Mouse (Mus musculus) E14TG2a.4 (cell line): ENCODE results near the gene Ablim1.

ENCODE experiments used
- H3K27me3 ChIP-seq: 2 replicates; pipeline ENCODE4 v1.6.1; 2014; ENCODE audit warnings: low read length, control low read depth; ENCODE audit not compliant: insufficient read depth
- H3K36me3 ChIP-seq: 2 replicates; pipeline ENCODE4 v1.6.1; 2014; ENCODE audit warnings: low read length, control low read depth; ENCODE audit not compliant: insufficient read depth
- H3K4me1 ChIP-seq: replicated peaks from 2 replicates; pipeline ENCODE4 v1.6.1; 2014; ENCODE audit warnings: low read depth, low read length, control low read depth
- H3K4me3 ChIP-seq: replicated peaks from 2 replicates; pipeline ENCODE4 v1.5.1; 2014; ENCODE audit warnings: mild to moderate bottlenecking, low read length
- H3K9me3 ChIP-seq: 2 replicates; pipeline ENCODE4 v1.6.1; 2014; ENCODE audit warnings: low read length, control low read depth
- CTCF ChIP-seq: conservative IDR thresholded peaks from 2 replicates; pipeline ENCODE4 v1.5.1; 2014; ENCODE audit warnings: low read length
- NANOG ChIP-seq: IDR thresholded peaks from 2 replicates; pipeline ENCODE4 v1.6.1; 2014; ENCODE audit warnings: borderline replicate concordance, low read length, mixed read lengths
- POU5F1 ChIP-seq: IDR thresholded peaks from 2 replicates; pipeline ENCODE4 v1.6.1; 2014; ENCODE audit warnings: low read length, borderline replicate concordance

Ablim1 gene

DNA sequence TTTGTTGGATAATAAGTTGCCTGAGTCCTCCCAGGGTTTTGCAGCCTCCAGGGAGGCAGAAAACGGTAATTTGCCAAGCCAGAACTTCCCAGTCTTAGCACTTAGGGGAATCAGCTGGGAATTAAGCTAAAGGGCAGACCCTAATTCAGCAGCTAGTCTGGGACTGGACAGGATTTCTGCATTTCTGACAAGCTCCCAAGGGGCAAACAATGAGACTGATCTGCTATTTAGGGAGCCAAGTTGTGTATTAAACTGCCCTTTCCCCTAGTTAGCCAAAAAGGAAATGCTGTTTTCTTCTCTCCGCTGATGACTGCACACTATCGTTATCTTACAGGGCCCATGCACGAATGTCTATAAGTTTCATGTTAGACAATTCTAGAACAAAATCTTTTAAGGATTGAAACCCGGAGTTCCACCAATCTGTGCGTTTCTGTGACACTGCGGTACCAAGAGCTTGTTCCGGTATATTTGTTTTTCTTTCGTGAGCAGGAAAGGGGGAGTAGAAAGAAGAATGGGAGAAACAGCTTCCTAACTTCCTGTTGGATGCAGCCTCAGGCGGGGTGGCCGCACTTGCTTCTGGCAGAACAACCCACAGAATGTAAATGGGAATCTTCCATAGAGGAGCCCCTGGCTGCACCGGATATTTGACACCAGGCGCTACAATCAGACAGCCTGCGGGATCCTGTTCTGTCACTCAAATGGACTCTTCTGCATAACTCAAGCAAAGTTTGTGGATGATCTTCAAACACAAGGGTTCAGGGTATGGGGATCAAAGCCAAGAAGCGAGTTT is 297.5 kb downstream of the Ablim1 start:
- TF ChIP-seq POU5F1 = no peak
- no peak for TF ChIP-seq CTCF
- no peak for TF ChIP-seq NANOG
- peaks cover 35% of the 10 kb centered on the region for H3K4me1 ChIP-seq
- no peak overlapping the region for H3K4me3 ChIP-seq
- H3K36me3 ChIP-seq = no peaks in the 10 kb centered on the region
- peaks cover 18% of the 10 kb centered on the region for H3K27me3 ChIP-seq
- H3K9me3 ChIP-seq = no peaks in the 10 kb centered on the region

DNA sequence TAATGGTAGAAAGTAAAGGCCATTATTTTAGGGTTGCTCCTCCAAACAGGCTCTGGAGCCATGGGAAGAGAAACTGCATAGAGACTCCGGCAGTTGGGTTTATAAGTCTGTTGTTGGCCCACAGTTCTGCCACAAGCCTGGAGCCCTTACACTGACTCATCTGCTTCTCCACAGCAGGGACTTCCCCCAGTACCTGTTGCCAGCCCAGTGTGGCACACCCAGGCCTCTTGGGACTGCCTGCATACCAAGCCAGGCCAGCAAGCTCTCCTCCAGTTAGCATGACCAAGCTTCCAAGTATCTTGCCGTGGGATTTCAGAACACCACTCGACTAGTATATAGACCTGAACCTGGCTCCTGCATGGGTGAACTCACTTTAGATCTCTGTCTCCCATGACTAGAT is 299.9 kb downstream of the Ablim1 start:
- TF ChIP-seq CTCF = no peak
- TF ChIP-seq NANOG = no peak
- TF ChIP-seq POU5F1 = no peak
- peaks cover 35% of the 10 kb centered on the region for H3K27me3 ChIP-seq
- no peak overlapping the region for H3K4me3 ChIP-seq
- no peaks in the 10 kb centered on the region for H3K36me3 ChIP-seq
- H3K4me1 ChIP-seq = peaks cover 35% of the 10 kb centered on the region
- H3K9me3 ChIP-seq = no peaks in the 10 kb centered on the region

DNA sequence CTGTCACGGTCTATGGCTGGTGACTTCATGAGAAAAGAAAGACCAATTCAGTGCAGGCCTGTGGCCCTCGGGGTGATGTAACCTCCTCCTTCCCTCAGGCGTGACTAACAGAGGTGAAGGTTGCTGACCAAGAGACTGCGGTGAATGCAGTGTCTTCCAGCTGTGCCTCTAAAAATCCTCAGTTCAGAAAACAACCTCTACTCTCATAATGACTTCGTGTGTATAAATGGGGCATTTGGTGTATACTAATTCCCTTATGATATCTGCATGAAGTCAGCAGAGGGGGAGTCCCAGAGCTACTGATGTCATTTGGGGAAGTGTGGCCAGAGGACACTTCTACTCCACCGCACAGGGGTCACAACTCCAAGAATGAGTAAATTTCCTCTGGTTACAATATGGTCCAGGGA is 301.4 kb downstream of the Ablim1 start:
- Histone ChIP-seq H3K4me3 (no peak overlapping the region), H3K36me3 (no peaks in the 10 kb centered on the region), H3K9me3 (no peaks in the 10 kb centered on the region), H3K27me3 (peaks cover 48% of the 10 kb centered on the region), H3K4me1 (peaks cover 49% of the 10 kb centered on the region)
- TF ChIP-seq POU5F1 (no peak), NANOG (no peak), CTCF (no peak)

GRCm38 (mm10) chr19:57012068-57012467 is 302.7 kb downstream of the Ablim1 start:
- TF ChIP-seq NANOG (no peak), POU5F1 (no peak), CTCF (no peak)
- Histone ChIP-seq H3K9me3 (peaks cover 8% of the 10 kb centered on the region), H3K4me3 (no peak overlapping the region), H3K4me1 (peaks cover 46% of the 10 kb centered on the region), H3K36me3 (no peaks in the 10 kb centered on the region), H3K27me3 (peaks cover 52% of the 10 kb centered on the region)

- H3K27me3 ChIP-seq = peaks cover 51% of the 10 kb centered on the region
- TF ChIP-seq CTCF = no peak
- peaks cover 25% of the 10 kb centered on the region for H3K4me1 ChIP-seq
- H3K9me3 ChIP-seq = peaks cover 20% of the 10 kb centered on the region
- H3K4me3 ChIP-seq = no peak overlapping the region
- H3K36me3 ChIP-seq = no peaks in the 10 kb centered on the region
Observed at GRCm38 (mm10) chr19:57010064-57010463, 304.7 kb downstream of the Ablim1 start.

DNA sequence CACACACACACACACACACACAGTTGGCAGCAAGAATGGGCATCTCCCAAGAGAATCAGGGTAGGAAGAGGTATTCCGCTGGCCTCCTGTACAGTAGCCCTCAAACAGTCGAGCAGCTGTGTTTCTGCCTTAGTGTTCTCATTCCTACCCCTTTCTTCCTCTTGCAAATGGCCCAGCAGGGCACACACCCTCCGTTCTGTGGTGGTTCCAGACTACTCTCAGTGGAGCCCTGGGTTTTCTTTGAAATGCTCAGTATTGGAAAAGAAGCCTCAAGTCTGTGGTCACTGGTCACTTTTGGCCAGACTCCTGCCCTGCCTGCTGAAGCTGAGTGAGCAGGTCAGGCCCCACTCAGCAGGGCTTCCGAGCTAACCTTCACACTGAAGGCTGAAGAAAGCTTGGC is 305.1 kb downstream of the Ablim1 start:
- Histone ChIP-seq H3K9me3 (peaks cover 20% of the 10 kb centered on the region), H3K4me3 (no peak overlapping the region), H3K4me1 (peaks cover 22% of the 10 kb centered on the region), H3K36me3 (no peaks in the 10 kb centered on the region), H3K27me3 (peaks cover 54% of the 10 kb centered on the region)
- TF ChIP-seq NANOG = no peak
- TF ChIP-seq POU5F1 = no peak
- TF ChIP-seq CTCF = no peak

DNA sequence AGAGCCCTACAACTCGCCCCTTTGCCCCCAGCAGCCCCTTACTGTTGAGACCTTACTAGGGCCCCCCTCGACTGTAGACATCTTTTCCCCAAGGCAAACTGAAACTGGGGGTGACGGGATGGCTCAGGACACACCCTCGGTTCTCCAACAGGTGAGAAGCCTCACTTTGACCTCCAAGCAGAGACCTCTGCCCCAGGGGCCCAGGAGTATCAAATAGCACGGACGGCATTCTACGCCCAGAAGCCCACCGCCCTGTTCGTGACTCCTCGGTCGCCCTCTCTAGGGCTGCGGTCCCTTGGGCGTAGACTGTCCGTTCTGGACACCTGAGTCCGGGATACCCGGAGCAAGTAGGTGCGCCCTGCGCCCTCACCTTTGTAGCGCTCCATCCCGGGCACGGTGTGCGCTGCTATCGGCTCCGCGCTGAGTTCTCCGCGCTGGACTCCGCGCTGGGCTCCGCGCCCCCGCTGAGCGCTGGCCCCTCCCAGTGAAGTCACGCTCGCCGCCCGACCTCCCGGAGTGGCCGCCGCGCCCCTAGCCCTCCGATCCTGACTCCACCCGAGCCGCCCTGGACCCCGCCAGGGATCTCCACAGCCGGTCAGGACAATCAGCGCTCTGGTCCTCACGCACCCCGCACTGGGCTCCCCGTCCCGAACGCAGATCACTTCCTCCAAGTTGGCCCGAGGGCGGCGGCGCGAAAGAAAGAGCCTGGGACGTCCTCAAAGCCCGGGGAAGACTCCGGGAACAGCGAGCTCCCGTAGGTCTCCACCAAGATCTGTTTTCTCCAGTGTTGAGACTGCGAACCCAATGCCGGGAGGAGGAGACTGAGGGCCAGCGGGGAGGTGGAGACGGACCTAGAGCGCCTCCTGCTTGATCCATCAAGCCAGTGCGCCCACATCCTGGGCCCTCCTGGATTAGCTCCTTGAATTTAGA is 306.7 kb downstream of the Ablim1 start, which contains the start of gene Afap1l2:
Gene Afap1l2 (minus strand): TSS at position 448 of the 930 bp plus-strand sequence.
- H3K27me3 ChIP-seq = peaks cover 53% of the 10 kb centered on the region
- no peaks in the 10 kb centered on the region for H3K36me3 ChIP-seq
- peaks cover 20% of the 10 kb centered on the region for H3K9me3 ChIP-seq
- peaks cover 22% of the 10 kb centered on the region for H3K4me1 ChIP-seq
- no peak for TF ChIP-seq POU5F1
- peak; percentile 37 for TF ChIP-seq CTCF
- TF ChIP-seq NANOG = no peak
- peak within 1 kb of the TSS; percentile 81 for H3K4me3 ChIP-seq

- Histone ChIP-seq H3K9me3 (peaks cover 20% of the 10 kb centered on the region), H3K4me1 (peaks cover 22% of the 10 kb centered on the region), H3K36me3 (no peaks in the 10 kb centered on the region), H3K4me3 (peak overlapping the region; percentile 81), H3K27me3 (peaks cover 53% of the 10 kb centered on the region)
- no peak for TF ChIP-seq POU5F1
- no peak for TF ChIP-seq CTCF
- no peak for TF ChIP-seq NANOG
Observed at GRCm38 (mm10) chr19:57007291-57007690, 307.4 kb downstream of the Ablim1 start.
